Mouse (Mus musculus): ENCODE measurements around the gene Sec14l3.
"Not testable (repeated sequence)": the region's sequence is repeated elsewhere in the genome, so short reads cannot be mapped to it uniquely, and the experiment has no call there.

The Sec14l3 gene

DNA sequence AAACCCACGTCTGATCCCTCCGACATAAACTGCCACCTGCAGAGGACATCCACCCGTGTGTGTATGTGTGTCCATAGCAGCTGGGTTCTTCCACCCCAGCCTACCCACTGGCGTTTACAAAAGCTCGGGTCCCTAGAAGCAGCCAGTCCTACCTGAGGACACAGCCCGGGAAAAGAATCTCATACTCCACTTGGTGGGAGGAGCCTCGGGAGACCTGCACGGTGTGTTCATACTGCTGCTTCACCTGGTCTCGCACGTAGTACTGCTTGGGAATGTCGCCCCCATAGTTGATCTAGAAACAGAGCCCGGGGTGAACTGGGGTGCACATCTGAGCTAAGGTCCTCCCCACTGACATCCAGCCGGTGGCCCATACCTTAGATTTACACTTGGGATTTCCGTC, 38.9 kb downstream of the Sec14l3 start:
- in situ Hi-C loops (cut with MboI): no loop called here

GRCm38 (mm10) chr11:4104989-4105388, 40.3 kb downstream of the Sec14l3 start:
- in situ Hi-C loops (cut with MboI): no loop called here

DNA sequence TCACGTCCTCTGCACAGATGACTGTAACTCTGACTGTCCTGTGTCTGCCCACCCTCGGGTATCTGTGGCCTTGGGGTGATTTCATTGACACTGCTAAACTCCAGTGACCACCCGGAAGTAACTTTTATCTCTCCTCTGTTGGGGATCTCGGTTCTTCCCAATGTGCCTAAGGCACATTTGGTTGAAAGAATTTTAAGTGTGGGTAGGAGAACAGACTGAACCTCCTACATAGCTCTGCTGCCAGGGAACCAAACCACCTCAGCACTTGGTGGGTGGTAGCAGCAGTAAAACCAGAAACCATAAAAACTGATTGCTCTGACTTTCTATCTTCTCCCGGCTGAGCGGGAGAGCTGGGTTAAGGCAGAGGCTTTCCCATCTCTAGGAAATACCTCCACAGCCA, 40.8 kb downstream of the Sec14l3 start:
- in situ Hi-C loops (cut with MboI): no loop called here

GRCm38 (mm10) chr11:4107901-4108300, 43.3 kb downstream of the Sec14l3 start:
- in situ Hi-C loops (cut with MboI): not testable (repeated sequence)

DNA sequence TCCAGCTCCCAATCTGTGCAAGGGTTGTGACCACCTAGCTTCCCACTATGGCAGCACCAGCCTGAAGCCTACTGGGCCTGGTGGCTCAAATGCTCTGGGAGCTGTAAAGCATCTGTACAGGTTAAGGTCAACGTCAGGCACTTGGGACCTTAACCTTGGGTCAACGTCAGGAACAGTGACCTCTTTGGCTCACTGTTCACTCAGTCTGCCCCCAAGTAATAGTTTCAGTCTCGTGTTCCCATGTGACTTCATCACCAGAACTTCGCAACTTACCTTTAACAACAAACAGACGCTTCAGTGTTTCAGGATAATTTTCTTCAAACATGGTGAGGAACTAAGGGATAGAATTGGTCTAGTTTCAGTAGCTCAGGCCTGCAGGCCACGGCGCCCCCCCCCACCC, 44.0 kb downstream of the Sec14l3 start:
- in situ Hi-C loops (cut with MboI): no loop called here

DNA sequence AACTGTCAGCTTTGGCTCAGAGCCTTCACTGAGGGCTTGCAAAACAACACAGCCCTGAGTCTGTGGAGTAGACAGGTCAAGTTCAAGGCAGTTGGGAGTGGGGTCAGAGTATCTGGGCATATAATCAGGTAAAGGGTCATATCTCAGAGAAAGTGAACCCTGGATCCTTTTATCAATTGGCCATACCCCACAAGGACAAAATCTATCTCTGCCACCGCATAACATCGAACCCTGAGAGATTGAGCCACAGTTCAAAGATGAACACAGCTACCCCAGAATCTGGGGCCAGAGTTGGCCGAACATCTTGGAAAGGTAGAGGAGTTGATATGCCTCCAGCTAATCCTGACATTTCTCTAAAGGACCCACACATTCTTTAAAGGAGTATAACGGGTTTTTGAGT, 47.4 kb downstream of the Sec14l3 start:
- in situ Hi-C loops (cut with MboI): no loop called here

GRCm38 (mm10) chr11:4112861-4113260, 48.2 kb downstream of the Sec14l3 start:
- in situ Hi-C loops (cut with MboI): no loop called here

DNA sequence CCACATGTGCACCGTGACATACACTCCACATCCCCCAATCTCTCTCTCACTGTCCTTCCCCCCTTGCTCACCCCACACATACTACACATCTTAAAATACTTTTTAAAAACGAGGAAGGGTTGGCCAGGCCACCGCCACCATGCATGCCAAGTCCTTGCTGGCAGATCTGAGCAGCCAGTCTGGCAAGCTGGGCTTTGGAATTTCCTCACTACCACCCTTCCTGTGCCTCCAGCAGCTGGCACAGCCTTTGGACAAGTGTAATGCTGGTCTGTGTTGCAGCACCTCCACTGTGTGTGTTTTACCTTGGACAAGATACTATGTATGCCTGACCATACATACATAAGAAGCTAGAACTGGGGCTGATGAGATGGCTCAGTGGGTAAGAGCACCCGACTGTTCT, 48.9 kb downstream of the Sec14l3 start:
- in situ Hi-C loops (cut with MboI): no loop called here

DNA sequence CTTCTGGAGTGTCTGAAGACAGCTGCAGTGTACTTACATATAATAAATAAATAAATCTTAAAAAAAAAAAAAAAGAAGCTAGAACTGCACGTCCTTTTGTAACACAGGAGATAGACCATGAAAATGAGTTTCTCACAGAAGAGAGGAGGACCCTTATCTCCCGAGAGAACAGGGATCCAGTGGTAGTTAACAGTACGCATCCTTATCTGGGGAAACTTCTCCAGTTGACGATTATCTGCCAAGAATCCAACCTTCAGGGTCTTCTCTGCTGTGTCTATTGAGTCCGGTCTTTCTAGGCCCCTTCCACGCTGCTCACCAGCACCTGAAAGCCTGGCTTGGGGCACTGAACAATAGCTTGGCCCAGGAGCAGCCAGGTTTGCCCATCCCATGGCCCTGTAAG, 49.3 kb downstream of the Sec14l3 start:
- in situ Hi-C loops (cut with MboI): no loop called here

DNA sequence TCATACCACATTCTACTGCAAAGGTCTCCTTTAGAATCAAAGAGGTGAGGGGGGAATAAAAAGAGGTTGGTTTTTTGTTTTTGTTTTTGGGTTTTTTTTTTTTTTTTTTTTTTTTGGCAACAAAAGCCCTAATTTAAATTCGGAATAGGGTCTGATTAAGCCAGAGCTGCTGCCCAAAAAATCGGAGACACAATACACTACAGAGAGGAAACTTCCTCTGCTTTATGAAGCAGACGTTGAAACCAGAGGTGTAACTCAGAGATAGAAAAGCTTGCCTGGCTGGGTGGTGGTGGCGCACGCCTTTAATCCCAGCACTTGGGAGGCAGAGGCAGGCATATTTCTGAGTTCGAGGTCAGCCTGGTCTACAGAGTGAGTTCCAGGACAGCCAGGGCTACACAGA, 49.9 kb downstream of the Sec14l3 start:
- in situ Hi-C loops (cut with MboI): not testable (repeated sequence)

DNA sequence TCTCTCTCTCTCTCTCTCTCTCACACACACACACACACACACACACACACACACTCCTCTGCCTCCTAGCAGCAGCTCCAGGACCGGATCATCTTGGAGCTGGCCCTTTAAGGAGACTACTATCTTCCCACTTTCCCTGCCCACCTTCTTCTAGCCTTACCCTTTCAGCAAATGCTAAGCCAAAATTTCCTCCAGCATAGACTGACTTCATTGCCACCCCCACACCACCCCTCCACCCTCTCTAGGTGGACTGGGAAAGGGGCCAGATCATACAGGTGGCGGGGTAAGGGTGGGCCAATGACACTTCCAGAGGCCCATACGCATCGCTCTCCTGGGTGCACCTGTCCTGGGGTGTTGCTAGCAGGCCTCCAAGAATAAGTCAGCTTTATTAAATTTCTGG, 50.8 kb downstream of the Sec14l3 start:
- in situ Hi-C loops (cut with MboI): no loop called here

DNA sequence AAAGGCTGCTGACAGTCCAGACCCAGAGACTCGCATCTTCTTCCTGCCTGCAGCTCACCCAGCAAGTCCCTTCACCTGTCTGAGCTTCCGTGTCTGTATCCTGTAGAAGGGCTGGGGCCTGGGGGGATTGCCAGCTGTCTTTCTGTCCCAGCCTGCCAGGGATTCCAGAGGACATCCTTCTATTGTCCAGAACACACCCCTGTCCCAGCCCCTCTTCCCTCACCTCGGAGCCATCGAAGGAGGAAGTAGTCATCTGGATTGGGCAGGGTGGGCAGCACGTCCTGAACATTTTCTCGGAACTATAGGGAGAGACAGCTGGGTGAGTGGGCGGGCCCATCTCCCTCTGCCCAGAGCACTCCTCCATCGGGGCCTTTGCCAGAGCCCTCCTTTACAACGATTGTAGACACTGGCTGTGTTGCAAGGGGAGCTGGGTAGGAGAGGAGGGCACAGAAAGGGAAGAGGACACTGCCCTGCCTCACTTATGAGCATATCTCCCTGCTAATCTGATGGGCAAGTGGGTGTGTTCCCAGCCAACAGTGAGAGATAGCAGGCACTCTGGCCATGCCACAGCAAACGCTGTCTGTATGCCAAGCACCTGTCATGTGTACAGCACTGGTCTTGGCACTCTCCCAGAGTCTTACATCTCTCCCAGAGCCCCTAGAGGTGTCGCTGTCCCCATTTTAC, 52.0 kb downstream of the Sec14l3 start:
- in situ Hi-C loops (cut with MboI): no loop called here

- in situ Hi-C loops (cut with MboI): no loop called here
Measured at GRCm38 (mm10) chr11:4117372-4118071, 52.9 kb downstream of the Sec14l3 start.

GRCm38 (mm10) chr11:4118081-4118921, 53.7 kb downstream of the Sec14l3 start:
- in situ Hi-C loops (cut with MboI): no loop called here

DNA sequence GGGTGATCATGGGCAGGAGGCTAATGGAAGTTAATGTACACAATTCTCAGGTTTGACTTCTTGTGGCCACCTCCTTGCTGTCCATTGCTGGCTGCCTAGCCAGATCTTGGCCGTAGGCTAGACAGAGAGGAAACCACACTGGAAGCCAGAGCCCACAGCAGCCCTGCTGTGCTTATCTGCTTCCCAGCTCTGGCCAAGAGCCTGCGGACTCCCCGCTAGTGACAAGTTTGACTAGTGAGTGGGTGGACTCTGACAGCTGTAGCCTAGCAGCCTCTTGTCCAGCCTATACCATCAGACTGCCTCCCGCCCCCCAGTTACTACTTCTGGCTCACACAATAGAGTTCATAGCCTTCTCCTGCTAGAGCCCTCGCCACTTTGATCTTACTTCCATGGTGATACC, 55.0 kb downstream of the Sec14l3 start:
- in situ Hi-C loops (cut with MboI): no loop called here

GRCm38 (mm10) chr11:4121691-4122090, 57.0 kb downstream of the Sec14l3 start:
- in situ Hi-C loops (cut with MboI): no loop called here

DNA sequence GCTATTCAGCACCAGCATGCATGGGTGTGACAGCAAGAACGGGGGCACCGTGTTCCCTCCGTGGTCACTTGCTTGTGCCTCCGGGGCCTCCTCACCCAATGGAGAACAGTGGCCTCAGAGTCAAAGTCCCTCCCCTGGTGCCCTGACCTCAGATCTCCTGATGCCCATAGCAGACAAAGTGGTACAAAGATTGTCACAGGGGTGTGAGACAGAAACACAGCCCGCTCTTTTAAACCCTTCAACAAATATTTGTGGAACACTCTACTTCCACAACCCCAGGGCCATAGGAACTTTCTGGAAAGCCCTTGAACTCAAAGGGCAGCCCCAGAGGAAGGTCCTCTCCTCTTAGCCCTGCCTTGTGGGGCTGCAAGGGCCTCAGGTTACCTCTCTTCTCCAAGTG, 57.6 kb downstream of the Sec14l3 start:
- in situ Hi-C loops (cut with MboI): no loop called here

- in situ Hi-C loops (cut with MboI): no loop called here
Measured at GRCm38 (mm10) chr11:4122742-4123579, 58.3 kb downstream of the Sec14l3 start, which contains the start of gene Sec14l2. Sec14l2 (minus strand) TSS chr11:4123415.

GRCm38 (mm10) chr11:4123922-4124321, 59.3 kb downstream of the Sec14l3 start:
- in situ Hi-C loops (cut with MboI): no loop called here

DNA sequence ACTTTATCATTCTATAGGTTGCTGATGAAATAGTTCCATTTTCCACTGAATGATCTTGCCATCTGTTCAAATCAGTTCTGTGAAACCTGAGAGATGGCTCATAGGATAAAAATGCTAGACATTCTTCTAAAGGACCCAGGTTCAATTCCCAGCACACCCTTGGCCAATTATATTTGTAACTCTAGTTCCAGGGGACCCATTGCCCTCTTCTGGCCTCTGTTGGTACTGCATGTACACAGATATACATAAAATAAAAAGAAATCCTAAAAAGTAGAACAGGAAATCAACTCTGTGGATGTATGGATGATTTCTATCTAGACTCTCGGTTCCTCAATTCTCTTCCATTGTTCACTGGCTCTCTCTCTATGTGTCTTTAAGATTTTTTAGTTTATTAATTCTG, 62.4 kb downstream of the Sec14l3 start:
- in situ Hi-C loops (cut with MboI): no loop called here

All from mature B cell (primary cell).